Mouse (Mus musculus) hindbrain, embryonic 10.5 days (tissue): ENCODE measurements at regions not wholly inside any gene's neighbourhood (a gene's known extent, or its start where the extent isn't known, plus 50 kb on each side); places are given as distances from the start of the nearest gene placed in this dataset.
A peak's percentile ranks its signal among the peaks of the same experiment; 100 is the strongest.

ENCODE experiments used
- DNase-seq: peaks from one replicate; pipeline ENCODE4 v3.0.0-alpha.2; 2017; ENCODE audit warnings: low spot score
- H3K27ac ChIP-seq: fragments of 300-500 bp; sonication (generic); 2 replicates; pipeline ENCODE4 v1.5.1; 2016; ENCODE audit warnings: mild to moderate bottlenecking, moderate library complexity
- H3K27me3 ChIP-seq: fragments of 300-500 bp; sonication (generic); 2 replicates; pipeline ENCODE4 v1.6.1; 2016; ENCODE audit warnings: mild to moderate bottlenecking; ENCODE audit not compliant: poor library complexity, insufficient read depth, severe bottlenecking
- H3K36me3 ChIP-seq: fragments of 300-500 bp; sonication (generic); 2 replicates; pipeline ENCODE4 v1.6.1; 2016; ENCODE audit warnings: mild to moderate bottlenecking, moderate library complexity
- H3K4me1 ChIP-seq: fragments of 300-500 bp; sonication (generic); replicated peaks from 2 replicates; pipeline ENCODE4 v1.6.1; 2016; ENCODE audit warnings: mild to moderate bottlenecking
- H3K4me3 ChIP-seq: fragments of 300-500 bp; sonication (generic); 2 replicates; pipeline ENCODE4 v1.5.1; 2016; ENCODE audit warnings: mild to moderate bottlenecking, moderate library complexity
- H3K9me3 ChIP-seq: fragments of 300-500 bp; sonication (generic); 2 replicates; pipeline ENCODE4 v1.6.1; 2016; ENCODE audit warnings: mild to moderate bottlenecking, moderate library complexity
- WGBS: fragments of 180-500 bp; shearing (Covaris S2); methylation state at CpG from one replicate; pipeline ENCODE4 v1.1.7; 2016; 5-methylcytosine and 5-hydroxymethylcytosine counted together

DNA sequence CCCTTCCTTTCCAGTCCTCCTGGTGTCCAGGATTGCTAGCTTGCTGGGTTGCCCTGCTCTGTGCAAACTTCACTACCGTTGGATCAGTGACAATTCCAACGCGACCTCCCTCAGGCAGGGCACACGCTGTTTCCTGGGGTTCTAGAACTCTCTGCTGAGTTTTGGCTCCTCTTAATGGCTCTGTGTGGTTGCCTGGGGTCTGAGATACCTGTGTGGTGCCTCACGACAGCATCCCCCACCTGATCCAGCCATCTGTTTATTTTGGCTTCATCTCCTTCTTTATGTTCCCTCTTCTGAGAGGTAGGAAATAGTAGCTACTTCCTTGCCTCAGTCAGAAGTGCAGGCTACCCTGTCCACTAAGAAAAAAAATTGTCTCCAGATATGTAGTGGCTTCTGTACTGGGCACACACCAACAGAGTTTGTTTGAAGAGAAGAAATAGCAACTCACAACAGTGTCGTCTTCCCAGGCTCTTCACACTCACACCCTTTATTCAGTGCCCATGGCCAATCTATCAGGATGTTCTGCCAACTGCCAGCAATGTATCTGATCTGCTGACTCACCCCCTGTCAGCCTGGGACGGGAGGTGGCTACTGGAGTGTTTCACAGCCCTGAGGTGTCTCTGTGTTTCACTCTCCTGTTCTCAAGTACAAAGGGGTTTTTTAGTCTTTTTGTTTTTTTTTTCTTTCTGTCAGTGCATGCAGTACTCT is 544.1 kb downstream of the Bnc2 start:
- H3K4me3 ChIP-seq: no peak overlapping the region
- no peaks in the 10 kb centered on the region for H3K9me3 ChIP-seq
- DNase-seq: no peak
- no peak overlapping the region for H3K27ac ChIP-seq
- peaks cover 12% of the 10 kb centered on the region; the same call in 1 of the 2 replicates for H3K4me1 ChIP-seq
- no peaks in the 10 kb centered on the region for H3K27me3 ChIP-seq
- 78% methylated on average over 7 of the region's 7 CpGs for WGBS
- H3K36me3 ChIP-seq: no peaks in the 10 kb centered on the region

DNA sequence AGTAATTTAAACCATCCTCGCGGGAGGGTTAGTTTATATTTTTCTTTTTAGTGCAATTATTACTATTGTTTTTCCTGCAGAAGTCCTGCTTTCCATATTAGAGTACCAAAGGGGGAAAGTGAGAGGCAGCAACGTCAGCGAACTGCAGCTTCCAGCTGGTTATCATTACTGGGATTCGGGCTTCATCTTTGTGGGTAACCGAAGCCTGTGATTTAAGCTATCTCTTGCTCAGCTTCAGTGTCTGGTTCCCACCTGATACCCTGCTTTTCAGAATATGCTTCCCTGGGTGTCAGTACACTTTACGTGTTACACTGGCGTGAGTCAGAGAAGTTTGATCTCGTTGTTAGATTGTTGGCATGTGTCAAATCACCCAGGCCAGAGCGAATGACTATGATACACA is 539.3 kb downstream of the Bnc2 start:
- no peaks in the 10 kb centered on the region for H3K36me3 ChIP-seq
- 0 out of 2 replicates have a peak, but pooled peaks cover 2% of the 10 kb centered on the region for H3K9me3 ChIP-seq
- DNase-seq: no peak
- H3K27ac ChIP-seq: no peak overlapping the region
- no peaks in the 10 kb centered on the region for H3K4me1 ChIP-seq
- no peaks in the 10 kb centered on the region for H3K27me3 ChIP-seq
- H3K4me3 ChIP-seq: no peak overlapping the region
- 78% methylated on average over 10 of the region's 10 CpGs for WGBS

GRCm38 (mm10) chr4:84137171-84137919 is 537.7 kb downstream of the Bnc2 start:
- H3K9me3 ChIP-seq: 0 out of 2 replicates have a peak, but pooled peaks cover 2% of the 10 kb centered on the region
- H3K27me3 ChIP-seq: no peaks in the 10 kb centered on the region
- WGBS: 86% methylated on average over 14 of the region's 14 CpGs
- H3K36me3 ChIP-seq: no peaks in the 10 kb centered on the region
- no peak overlapping the region for H3K27ac ChIP-seq
- H3K4me1 ChIP-seq: no peaks in the 10 kb centered on the region
- no peak for DNase-seq
- H3K4me3 ChIP-seq: no peak overlapping the region

GRCm38 (mm10) chr4:84149149-84150050 is 525.7 kb downstream of the Bnc2 start:
- Histone ChIP-seq H3K9me3 (no peaks in the 10 kb centered on the region), H3K4me3 (no peak overlapping the region), H3K27ac (no peak overlapping the region), H3K27me3 (no peaks in the 10 kb centered on the region), H3K36me3 (no peaks in the 10 kb centered on the region), H3K4me1 (peaks cover 11% of the 10 kb centered on the region)
- DNase-seq: no peak
- WGBS: 84% methylated on average over 13 of the region's 13 CpGs

DNA sequence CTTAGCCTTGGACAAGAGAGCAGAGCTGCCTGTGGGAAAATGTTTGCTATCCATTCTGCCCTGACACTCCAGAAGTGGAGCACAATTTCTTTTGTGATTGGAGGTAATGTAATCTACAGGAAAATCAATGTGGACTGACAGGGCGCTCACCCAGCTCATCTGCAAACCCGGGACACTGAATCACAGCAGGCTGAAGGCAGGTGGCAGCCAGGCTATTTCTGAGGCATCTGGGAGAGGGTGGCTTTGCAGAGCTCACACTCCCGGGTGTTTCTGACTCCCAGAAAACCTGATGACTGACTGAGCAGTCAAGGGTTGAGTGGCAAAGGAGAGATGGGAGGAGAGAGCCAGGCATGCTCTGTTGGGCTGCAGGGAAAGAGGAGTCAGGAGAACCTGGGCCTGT is 524.4 kb downstream of the Bnc2 start:
- DNase-seq: no peak
- Histone ChIP-seq H3K36me3 (no peaks in the 10 kb centered on the region), H3K27ac (0 out of 2 replicates have a peak overlapping the region, but pooled peaks have one; percentile 30), H3K27me3 (no peaks in the 10 kb centered on the region), H3K4me1 (peaks cover 11% of the 10 kb centered on the region), H3K9me3 (no peaks in the 10 kb centered on the region), H3K4me3 (no peak overlapping the region)
- 51% methylated on average over 3 of the region's 3 CpGs for WGBS

- no peaks in the 10 kb centered on the region for H3K27me3 ChIP-seq
- H3K27ac ChIP-seq: no peak overlapping the region
- WGBS: 85% methylated on average over 9 of the region's 9 CpGs
- H3K36me3 ChIP-seq: no peaks in the 10 kb centered on the region
- H3K4me3 ChIP-seq: no peak overlapping the region
- no peak for DNase-seq
- H3K9me3 ChIP-seq: no peaks in the 10 kb centered on the region
- peaks cover 11% of the 10 kb centered on the region for H3K4me1 ChIP-seq
Measured at GRCm38 (mm10) chr4:84151247-84151646, 523.8 kb downstream of the Bnc2 start.

DNA sequence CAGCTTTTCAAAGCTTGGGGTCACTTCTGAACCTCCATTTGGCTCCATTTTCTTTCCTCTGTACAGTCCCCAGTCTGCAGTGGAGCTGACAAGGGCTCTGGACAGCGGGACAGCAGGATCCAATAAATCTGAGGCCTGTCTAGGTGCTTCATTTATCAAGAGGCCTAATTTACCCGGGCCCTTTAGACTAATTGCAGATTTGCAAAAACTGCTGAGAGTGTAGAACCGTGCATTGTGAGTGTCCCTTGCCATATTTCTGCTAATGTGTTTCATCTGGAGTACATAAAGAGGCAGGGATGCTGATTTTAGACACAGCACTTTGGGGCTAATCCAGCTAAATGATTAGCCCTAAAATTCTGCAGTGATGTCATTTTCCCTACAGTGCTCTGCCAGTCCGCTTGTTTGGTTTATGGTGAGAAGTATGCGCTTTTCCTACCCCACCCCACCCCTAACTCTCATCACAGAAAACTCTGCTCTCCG is 523.1 kb downstream of the Bnc2 start:
- Histone ChIP-seq H3K4me3 (no peak overlapping the region), H3K36me3 (no peaks in the 10 kb centered on the region), H3K27me3 (no peaks in the 10 kb centered on the region), H3K4me1 (peaks cover 11% of the 10 kb centered on the region), H3K9me3 (no peaks in the 10 kb centered on the region), H3K27ac (no peak overlapping the region)
- WGBS: 71% methylated on average over 6 of the region's 6 CpGs
- no peak for DNase-seq

- Histone ChIP-seq H3K27me3 (no peaks in the 10 kb centered on the region), H3K36me3 (no peaks in the 10 kb centered on the region), H3K27ac (no peak overlapping the region), H3K9me3 (no peaks in the 10 kb centered on the region), H3K4me1 (peaks cover 11% of the 10 kb centered on the region), H3K4me3 (no peak overlapping the region)
- no peak for DNase-seq
- WGBS: 96% methylated on average over 9 of the region's 9 CpGs
Measured at GRCm38 (mm10) chr4:84153571-84153970, 521.5 kb downstream of the Bnc2 start.

GRCm38 (mm10) chr4:84157911-84158647 is 517.0 kb downstream of the Bnc2 start:
- Histone ChIP-seq H3K27ac (no peak overlapping the region), H3K4me3 (no peak overlapping the region), H3K9me3 (no peaks in the 10 kb centered on the region), H3K36me3 (no peaks in the 10 kb centered on the region), H3K27me3 (no peaks in the 10 kb centered on the region), H3K4me1 (no peaks in the 10 kb centered on the region)
- no peak for DNase-seq
- WGBS: 86% methylated on average over 5 of the region's 5 CpGs

GRCm38 (mm10) chr4:84163362-84163761 is 511.7 kb downstream of the Bnc2 start:
- no peak for DNase-seq
- Histone ChIP-seq H3K27ac (no peak overlapping the region), H3K27me3 (no peaks in the 10 kb centered on the region), H3K9me3 (no peaks in the 10 kb centered on the region), H3K4me1 (no peaks in the 10 kb centered on the region), H3K36me3 (no peaks in the 10 kb centered on the region), H3K4me3 (no peak overlapping the region)
- WGBS: 86% methylated on average over 6 of the region's 6 CpGs

DNA sequence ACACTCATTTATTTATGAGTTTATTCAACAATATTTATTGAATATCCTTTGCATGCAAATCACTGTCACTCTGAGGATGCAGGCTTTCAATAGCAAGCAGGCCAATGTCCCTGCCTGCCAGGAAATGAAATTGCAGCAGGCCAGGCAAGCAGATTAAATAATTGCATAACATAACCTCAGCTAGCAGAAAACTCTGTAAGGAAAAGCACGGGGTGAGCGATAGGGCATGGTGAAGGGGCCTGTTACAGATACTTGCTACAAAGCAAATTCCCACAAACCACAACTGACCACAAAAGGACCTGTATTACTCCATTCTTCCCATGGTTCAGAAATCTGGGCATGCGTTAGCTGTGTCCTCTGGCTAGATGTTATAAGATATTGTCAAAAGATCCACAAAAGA is 509.8 kb downstream of the Bnc2 start:
- H3K4me3 ChIP-seq: no peak overlapping the region
- no peak overlapping the region for H3K27ac ChIP-seq
- no peaks in the 10 kb centered on the region for H3K27me3 ChIP-seq
- no peaks in the 10 kb centered on the region for H3K9me3 ChIP-seq
- 94% methylated on average over 3 of the region's 3 CpGs for WGBS
- no peaks in the 10 kb centered on the region for H3K4me1 ChIP-seq
- no peak for DNase-seq
- H3K36me3 ChIP-seq: no peaks in the 10 kb centered on the region

- WGBS: 19% methylated on average over 6 of the region's 6 CpGs
- Histone ChIP-seq H3K9me3 (no peaks in the 10 kb centered on the region), H3K36me3 (no peaks in the 10 kb centered on the region), H3K27ac (peak overlapping the region; percentile 71), H3K4me1 (peaks cover 27% of the 10 kb centered on the region), H3K27me3 (peaks cover 15% of the 10 kb centered on the region), H3K4me3 (no peak overlapping the region)
- DNase-seq: peak; percentile 62
Measured at GRCm38 (mm10) chr4:84172841-84173240, 502.2 kb downstream of the Bnc2 start.
